Mouse (Mus musculus) right cerebral cortex, postnatal 10 days (tissue): Measurements from ENCODE around the gene Nxnl2.
"Not testable (repeated sequence)": the region's sequence is repeated elsewhere in the genome, so short reads cannot be mapped to it uniquely, and the experiment has no call there.

ENCODE experiments used
- DNase-seq, 2 experiments: peaks; one replicate each; pipeline ENCODE4 v3.0.0; 2021; ENCODE audit warnings: low spot score in 2 of 2

Nxnl2 gene

DNA sequence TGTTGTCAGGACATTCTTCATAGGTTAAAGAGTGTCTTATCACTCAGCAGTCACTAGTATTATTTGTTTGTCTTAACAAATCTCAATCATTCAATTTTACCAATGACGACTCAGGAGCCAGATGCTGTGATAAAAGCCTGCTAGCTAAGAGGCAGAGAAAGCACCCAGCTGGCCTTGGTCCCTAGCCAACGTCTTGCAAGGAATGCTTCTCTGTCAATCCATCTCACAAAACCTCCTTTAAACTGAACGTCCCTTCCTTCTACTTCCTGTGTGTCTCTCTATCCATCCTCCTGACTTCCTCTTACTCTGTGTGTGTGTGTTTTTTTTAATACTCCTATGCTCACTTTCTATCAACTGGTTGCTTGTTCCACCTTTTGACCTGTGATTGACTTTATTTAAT is 8.5 kb downstream of the Nxnl2 start:
- DNase-seq = no peak

DNA sequence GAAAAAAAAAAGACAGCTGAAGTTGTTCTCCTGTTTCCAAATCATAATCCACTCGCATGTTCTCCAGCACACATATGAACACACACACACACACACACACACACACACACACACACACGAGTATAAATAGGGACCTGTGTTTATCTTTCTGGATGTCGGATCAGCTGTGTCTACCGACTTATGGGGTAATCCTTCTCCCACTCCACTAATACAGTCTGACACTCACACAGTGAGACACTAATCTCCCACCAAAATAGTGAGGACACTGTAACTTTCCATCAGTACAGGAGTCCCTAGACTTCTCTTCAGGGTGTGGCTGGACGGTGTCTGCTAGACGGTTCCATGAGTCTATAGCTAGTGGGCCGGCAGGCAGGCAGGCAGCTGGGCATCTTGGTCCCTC is 11.4 kb downstream of the Nxnl2 start:
- no peak for DNase-seq

DNA sequence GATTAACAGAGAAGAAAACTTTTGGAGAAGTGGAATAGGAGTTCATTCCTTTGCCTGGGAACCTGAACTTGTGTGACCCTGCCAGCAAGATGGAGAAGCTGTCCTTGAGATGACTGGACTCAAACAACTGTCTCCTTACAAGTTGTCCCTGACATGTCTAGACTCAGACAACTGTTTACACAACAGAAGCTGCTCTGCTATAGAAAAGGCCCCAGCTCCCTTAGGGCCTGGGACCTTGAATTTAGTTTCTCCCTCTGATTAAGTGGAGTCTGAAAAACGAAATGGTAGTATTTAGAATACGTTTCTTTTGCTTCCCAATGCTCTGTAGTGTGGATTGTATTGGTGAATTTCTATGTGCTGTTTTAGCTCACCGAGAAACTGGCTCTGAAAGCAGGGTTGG is 14.1 kb downstream of the Nxnl2 start:
- no peak for DNase-seq

DNA sequence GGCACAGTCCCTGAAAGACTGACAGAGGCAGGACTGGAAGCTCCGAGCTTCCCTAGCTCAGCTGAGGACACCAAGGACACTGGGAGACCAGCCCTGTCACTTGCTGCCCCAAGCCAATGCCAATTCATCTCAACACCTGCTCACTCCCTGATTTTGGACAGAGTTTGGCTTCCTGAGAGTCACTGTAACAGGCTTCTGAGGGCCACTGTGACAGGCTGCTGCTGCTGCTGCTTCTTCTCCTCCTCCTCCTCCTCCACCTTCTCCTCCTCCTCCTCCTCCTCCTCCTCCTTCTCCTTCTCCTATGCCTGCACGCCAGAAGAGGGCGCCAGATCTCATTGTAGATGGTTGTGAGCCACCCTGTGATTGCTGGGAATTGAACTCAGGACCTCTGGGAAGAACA is 19.5 kb downstream of the Nxnl2 start:
- no peak for DNase-seq

DNA sequence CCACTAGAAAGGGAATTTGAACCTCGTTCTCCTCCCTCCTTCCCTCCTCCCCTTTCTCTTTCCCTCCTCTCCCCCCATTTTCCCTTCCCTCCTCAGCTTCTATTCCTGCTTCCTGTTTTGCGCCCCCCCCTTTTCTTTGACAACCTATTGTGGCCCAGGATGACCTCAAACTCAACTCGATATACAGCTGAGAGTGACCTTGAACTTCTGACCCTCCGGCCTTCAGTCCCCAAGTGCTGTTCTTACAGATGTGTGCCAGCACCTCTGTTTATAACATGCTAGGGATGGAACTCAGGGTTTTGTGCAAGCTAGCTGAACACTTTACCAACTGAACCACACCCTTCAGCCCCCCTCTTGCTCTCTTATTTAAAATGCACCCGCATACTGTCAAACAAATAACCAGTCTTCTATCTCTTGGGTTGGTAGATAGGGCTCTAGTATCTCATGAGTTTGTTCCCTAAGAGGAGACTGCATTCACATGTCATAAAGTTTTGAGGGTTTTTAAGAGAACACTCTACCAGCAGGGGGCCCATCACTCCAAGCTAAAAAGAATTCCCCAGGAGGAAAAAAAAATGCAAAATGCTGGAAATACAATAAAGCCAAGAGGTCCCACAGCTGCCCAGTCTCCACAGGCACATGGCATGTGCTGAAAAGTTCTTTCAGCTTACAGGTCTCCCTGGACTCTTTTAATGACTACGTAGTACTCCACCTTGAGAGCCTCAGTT is 20.8 kb downstream of the Nxnl2 start:
- DNase-seq = peak in 1 of 2 experiments; percentile 44

DNA sequence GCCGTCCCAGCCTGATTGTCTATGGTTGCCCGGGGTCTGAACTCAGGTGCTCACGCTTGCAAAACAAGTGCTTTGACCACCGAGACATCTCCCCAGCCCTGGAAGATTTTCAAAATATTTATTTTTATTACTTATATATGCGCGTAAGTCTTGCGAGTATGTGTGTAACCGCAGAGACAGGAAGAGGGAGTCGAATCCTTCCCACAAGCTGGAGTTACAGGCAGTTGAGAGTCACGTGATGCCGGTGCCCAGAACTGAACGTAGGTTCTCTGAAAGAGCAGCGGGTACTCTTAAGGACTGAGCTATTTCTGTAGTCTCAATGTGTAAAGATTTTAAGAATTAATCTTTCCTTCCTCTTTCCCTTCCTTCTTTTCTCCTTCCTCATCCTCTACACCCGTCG is 23.1 kb downstream of the Nxnl2 start:
- no peak for DNase-seq

DNA sequence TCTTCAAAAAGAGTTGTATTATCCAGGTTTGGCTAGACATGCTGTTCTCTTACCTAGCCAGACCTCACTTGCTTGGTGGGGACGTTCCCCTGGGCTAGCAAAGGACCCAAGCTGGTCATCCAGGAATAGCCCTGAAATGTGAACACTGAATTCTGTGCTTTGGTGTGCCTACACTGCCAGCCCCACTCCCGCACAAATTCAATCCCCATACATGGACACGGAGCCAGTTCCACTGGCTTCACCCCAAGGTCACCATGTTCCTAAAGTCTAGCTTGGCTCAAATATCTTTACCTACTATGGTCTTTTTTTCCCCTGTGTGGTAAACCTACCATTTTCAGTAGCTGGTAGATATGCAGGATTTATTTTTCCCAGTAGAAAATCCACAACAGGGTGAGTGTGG is 26.9 kb downstream of the Nxnl2 start:
- no peak for DNase-seq

DNA sequence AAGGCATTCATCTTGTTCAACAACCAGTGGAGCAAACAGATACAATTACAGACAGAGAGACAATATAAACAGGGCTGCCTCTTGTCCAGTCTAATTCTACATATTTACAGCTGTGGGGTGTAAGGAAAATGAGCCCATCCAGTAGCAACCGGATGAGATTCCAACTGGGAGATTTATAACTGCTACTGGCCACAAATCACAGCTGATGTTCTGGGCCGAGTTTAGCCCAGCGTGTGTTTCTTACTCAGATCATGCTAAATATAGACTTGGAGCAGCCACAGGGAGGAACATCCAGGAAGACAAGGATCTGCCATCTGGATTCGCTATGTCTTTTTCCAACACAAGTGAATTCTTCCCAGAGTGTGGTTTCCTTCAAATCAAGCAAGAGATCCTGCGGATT is 27.4 kb downstream of the Nxnl2 start:
- peak; percentile 39 to 64 for DNase-seq

DNA sequence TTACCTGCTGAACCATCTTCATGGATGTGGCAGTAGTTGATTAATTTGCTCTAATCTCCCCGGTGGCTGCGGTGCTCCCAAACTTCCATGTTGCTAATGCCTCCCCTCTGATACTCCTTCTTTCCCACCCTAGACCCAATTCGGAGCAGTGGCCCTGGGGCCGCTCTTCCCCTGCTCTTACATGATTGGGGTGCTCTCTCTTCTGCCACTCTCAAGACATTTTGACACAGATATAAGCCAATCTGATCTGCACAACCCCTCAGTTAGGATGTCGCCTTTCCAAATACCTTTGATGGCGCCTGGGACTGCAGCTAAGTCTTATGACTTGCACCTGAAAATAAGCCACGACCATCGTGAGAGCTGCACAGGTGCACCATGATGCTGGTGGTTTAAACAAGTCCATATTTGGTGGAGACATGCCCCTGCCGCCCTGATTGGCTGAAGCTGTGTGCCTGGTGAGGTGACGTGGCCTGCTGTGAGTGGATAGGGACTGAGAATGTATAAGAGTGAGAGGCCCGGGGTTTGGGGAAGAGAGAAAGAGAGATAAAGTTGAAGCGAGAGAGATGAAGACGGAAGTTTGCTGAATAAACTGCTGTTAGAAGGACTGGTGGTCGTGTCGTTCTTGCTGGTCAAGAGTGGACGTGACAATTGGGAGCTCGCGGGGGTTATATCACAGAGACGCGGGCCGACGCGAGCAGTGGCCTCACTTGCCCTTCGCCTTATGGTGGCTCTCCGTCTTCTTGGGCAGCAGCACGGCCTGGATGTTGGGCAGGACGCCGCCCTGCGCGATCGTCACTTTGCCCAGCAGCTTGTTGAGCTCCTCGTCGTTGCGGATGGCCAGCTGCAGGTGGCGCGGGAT is 31.4 kb downstream of the Nxnl2 start:
- not testable (repeated sequence) for DNase-seq

DNA sequence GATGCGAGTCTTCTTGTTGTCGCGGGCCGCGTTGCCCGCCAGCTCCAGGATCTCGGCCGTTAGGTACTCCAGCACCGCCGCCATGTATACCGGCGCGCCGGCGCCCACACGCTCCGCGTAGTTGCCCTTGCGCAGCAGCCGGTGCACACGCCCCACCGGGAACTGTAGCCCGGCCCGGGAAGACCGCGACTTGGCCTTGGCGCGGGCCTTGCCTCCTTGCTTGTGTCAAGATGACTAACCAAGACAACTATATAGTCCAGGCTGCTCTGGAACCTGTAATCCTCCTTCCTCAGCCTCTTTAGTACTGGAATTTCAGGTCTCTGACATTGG is 32.0 kb downstream of the Nxnl2 start:
- DNase-seq = peak; percentile 64 to 67

DNA sequence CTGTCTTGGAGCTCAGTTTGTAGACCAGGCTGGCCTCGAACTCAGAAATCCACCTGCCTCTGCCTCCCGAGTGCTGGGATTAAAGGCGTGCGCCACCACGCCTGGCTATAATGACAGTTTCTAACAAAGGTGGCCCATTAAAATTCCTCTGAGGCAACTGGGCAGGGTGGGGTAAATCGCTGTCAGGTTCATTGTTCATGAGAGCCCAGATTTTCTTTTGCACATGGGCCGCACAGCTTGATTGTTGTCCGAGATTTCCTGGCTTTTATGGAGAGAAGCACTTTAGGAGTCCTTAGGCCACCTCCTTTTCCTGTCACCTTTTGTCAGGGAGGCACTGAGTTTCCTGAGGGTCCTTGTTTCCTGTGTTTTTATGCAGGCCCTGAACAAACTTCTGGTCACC is 32.6 kb downstream of the Nxnl2 start:
- no peak for DNase-seq

DNA sequence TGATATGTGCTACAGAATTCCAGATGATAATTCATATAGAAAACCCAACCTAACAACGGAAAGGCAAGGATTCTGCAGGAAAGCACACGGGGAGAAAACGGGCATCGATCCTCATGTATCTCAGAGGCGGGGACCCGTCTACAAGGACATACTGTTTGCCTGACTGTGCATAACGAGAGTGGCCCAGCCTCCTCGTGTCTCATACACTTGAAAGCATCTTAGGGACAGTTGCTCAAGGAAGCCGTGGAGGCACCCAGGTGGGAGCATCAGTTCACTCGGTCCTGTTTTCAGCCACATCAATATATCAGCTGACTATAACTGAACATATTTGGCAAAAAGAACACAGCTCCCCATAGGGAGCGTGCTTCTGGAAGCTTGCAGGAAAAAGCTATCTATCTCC is 33.3 kb downstream of the Nxnl2 start:
- DNase-seq = not testable (repeated sequence)

DNA sequence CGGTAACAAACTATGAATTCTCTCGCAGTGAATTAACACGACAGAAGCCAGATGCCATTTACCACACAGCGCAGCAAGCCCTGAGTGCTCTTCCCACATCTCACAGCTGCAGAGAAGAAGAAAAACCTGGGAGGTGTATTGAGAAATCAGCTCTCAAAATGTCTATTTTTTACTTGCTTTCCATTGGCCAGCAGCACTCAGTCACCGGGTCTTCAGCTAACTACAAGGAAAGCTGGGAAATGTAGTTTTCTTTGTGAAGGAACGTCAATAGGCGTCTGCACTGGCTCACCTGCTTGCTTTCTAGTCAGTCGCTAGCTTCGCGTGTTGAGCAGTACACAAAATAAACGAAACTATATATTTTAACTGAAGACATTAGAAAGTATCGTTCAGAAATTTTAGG is 37.1 kb downstream of the Nxnl2 start:
- peak; percentile 43 to 69 for DNase-seq

DNA sequence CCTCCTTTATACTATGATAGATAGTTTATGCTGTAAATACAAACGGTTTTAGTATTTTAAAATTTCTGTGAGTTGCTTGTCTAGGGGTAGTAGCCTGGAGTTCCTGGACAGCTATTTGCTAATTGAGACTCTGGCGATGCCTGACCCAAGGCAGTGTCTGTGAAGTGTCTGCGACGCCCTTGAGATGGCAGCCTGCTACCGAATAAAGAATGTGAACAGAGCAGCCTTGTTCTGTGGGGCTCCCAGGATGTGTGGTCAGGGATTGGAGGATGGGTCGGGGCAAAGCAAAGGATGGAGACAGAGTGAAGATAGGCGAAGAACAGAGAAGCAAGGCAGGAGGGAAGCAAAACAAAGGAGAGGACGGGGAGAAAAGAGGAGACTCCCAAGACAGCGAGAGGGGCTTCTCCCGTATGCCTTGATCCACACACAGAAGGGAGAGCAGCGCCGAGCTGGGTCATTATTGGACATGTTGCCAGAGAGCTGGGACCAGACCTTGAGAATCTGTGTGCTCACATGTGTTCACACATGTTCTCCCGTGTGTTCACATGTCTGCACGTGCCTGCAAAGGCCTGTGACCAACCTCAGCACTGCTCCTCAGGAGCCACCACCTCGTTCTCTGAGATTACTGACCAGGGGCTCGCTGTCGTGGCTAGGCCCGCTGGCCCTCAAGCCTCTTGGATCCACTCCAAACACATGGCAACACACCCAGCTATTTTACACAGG is 37.7 kb downstream of the Nxnl2 start:
- DNase-seq = peak; percentile 80 to 84

DNA sequence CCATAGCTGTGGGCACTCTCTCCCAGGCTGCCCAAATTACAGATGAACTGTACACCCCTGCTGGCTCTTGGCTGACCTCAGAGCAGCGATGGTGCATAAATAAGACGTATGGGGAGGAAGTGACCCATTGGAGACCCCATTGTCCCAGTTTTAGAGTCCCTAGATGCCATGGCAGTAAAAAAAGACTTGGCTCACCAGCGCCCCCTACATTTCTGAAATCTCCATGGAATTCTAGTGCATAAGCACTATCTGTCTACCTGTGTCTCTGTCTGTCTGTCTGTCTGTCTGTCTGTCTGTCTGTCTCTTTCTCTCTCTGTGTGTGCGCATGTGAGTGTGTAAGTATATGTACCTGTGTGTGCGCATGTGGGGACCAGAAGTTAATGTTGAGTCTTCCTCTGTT is 39.8 kb downstream of the Nxnl2 start:
- DNase-seq = no peak

DNA sequence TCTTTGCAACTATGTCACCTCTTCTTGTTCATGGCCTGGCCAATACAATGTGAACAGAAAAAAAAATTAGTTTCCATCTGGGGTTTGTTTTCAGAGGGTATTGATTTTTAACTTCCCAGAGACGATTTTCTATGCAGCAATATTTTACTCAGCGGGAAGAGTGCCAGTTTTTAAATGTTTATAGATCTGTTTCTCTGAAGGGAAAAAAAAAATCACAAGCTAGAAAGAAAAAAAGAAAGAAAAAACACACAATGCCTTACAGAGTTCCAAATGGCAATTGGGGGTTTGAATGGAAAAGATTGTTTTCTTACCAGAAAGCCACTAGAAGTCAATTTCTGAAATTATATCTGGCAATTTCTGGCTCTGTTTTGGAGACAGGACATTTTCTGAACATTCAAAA is 43.9 kb downstream of the Nxnl2 start:
- DNase-seq = no peak

DNA sequence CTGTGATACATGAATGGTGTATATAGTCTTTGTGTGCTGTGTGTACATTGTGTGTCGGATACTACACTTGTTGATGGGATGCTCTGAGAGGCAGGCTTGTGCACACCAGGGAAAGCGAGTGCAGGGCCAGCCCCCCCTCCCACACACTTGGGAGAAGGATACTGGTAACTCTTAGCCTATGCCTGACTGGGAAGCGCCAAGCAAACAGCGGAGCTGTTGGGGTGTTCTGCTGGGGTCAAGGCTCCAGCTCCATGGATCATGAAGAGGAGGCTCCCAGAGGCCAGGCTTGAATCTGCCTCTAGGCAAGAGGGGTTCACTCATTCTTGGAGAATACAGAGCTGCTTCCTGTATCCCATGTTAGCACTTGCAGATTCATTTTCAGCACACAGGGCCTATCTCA is 50.1 kb downstream of the Nxnl2 start:
- DNase-seq = no peak

DNA sequence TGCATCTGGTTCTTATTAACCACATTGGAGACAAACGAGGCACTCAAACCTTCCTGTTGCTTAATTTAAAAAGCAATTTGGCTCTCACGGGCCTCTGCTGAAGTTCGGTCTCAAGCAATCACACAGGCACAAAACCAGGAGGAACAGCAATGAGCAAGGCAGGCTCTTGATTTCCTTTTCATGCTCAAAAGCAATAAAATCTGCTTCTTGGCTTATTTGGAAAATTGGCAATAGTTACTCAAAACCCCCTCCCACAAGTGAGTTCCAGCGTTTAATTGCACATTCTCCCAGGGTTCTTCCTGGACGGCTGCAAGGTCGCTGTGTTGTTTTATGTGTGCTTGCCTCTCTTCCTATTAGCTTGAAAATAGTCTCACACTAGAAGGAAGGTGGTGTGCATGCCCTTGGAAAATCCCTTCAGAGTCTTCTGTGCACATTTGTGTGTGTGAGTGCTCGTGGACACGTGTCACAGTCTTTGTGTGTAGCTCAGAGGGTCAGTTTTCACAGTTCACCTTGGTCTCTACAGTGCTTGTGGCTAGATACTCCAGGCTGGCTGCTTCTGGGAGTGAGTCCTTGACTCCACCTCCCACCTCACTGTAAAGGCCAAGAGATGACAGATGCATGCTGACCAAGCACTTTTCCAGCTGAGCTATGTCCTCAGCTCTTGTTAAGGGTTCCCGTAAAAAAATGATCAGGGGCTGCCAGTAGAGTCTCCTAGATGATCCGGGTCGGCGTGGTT is 50.8 kb downstream of the Nxnl2 start:
- DNase-seq = no peak
